Mouse (Mus musculus): ENCODE measurements around the gene Hexb. TPM values are rescaled to one million over a fixed set of nuclear protein-coding genes. Genes with fewer than 3 reads are reported as not detected.
A peak's percentile ranks its signal among the peaks of the same experiment; 100 is the strongest.

Hexb gene
- polyA plus RNA-seq, 1 experiment = 21.4 TPM

- Histone ChIP-seq H3K4me3 (ENCODE audit: insufficient read depth, poor library complexity, severe bottlenecking) (no peak overlapping the region), H3K79me2 (ENCODE audit: control insufficient read depth, insufficient read depth) (no peaks in the 10 kb centered on the region), H3K36me3 (ENCODE audit: control insufficient read depth, insufficient read depth) (no peaks in the 10 kb centered on the region), H3K79me3 (ENCODE audit: low read depth) (no peaks in the 10 kb centered on the region), H3ac (ENCODE audit: control insufficient read depth, insufficient read length, low read depth) (no peak overlapping the region), H3K27me3 (ENCODE audit: control insufficient read depth, insufficient read depth, insufficient read length) (no peaks in the 10 kb centered on the region)
- TF ChIP-seq USF1 (IDR thresholded peaks at IDR 0.05; ENCODE audit: low read depth) (no peak), MYOG (IDR thresholded peaks at IDR 0.05; ENCODE audit: control insufficient read depth, extremely low read depth, insufficient read length) (no peak), CTCF (IDR thresholded peaks at IDR 0.05; ENCODE audit: control insufficient read depth, insufficient read depth, insufficient read length) (no peak), CEBPB (IDR thresholded peaks at IDR 0.05; ENCODE audit: low read depth) (no peak), MAX (IDR thresholded peaks at IDR 0.05) (no peak), MYOD1 (IDR thresholded peaks at IDR 0.05; ENCODE audit: control insufficient read depth, insufficient read length, low read depth) (no peak), FOSL1 (IDR thresholded peaks at IDR 0.05; ENCODE audit: insufficient read depth, low read length, poor library complexity, severe bottlenecking) (no peak)
Observed at GRCm38 (mm10) chr13:97208112-97208478, 9.9 kb upstream of the Hexb start.

GRCm38 (mm10) chr13:97207472-97208111 lies 9.4 kb upstream of the Hexb start:
- no peak overlapping the region for H3K4me3 ChIP-seq (ENCODE audit: insufficient read depth, poor library complexity, severe bottlenecking)
- no peaks in the 10 kb centered on the region for H3K79me2 ChIP-seq (ENCODE audit: control insufficient read depth, insufficient read depth)
- no peak for TF ChIP-seq MAX (IDR thresholded peaks at IDR 0.05)
- TF ChIP-seq MYOD1 (IDR thresholded peaks at IDR 0.05; ENCODE audit: control insufficient read depth, insufficient read length, low read depth) = no peak
- no peak for TF ChIP-seq CEBPB (IDR thresholded peaks at IDR 0.05; ENCODE audit: low read depth)
- TF ChIP-seq FOSL1 (IDR thresholded peaks at IDR 0.05; ENCODE audit: insufficient read depth, low read length, poor library complexity, severe bottlenecking) = no peak
- TF ChIP-seq MYOG (IDR thresholded peaks at IDR 0.05; ENCODE audit: control insufficient read depth, extremely low read depth, insufficient read length) = no peak
- no peak for TF ChIP-seq CTCF (IDR thresholded peaks at IDR 0.05; ENCODE audit: control insufficient read depth, insufficient read depth, insufficient read length)
- no peak for TF ChIP-seq USF1 (IDR thresholded peaks at IDR 0.05; ENCODE audit: low read depth)

GRCm38 (mm10) chr13:97206046-97206445 lies 7.9 kb upstream of the Hexb start:
- no peak overlapping the region for H3K4me3 ChIP-seq (ENCODE audit: insufficient read depth, poor library complexity, severe bottlenecking)
- H3K36me3 ChIP-seq (ENCODE audit: control insufficient read depth, insufficient read depth) = no peaks in the 10 kb centered on the region
- TF ChIP-seq MYOD1 (IDR thresholded peaks at IDR 0.05; ENCODE audit: control insufficient read depth, insufficient read length, low read depth) (no peak), CTCF (IDR thresholded peaks at IDR 0.05; ENCODE audit: control insufficient read depth, insufficient read depth, insufficient read length) (no peak), FOSL1 (IDR thresholded peaks at IDR 0.05; ENCODE audit: insufficient read depth, low read length, poor library complexity, severe bottlenecking) (no peak), MYOG (IDR thresholded peaks at IDR 0.05; ENCODE audit: control insufficient read depth, extremely low read depth, insufficient read length) (no peak), CEBPB (IDR thresholded peaks at IDR 0.05; ENCODE audit: low read depth) (no peak), USF1 (IDR thresholded peaks at IDR 0.05; ENCODE audit: low read depth) (no peak), MAX (IDR thresholded peaks at IDR 0.05) (no peak)
- no peak overlapping the region for H3ac ChIP-seq (ENCODE audit: control insufficient read depth, insufficient read length, low read depth)
- H3K27me3 ChIP-seq (ENCODE audit: control insufficient read depth, insufficient read depth, insufficient read length) = no peaks in the 10 kb centered on the region
- no peaks in the 10 kb centered on the region for H3K79me2 ChIP-seq (ENCODE audit: control insufficient read depth, insufficient read depth)
- H3K79me3 ChIP-seq (ENCODE audit: low read depth) = no peaks in the 10 kb centered on the region

More at GRCm38 (mm10) chr13:97207472-97208111, 9.4 kb upstream of the Hexb start:
- no peaks in the 10 kb centered on the region for H3K27me3 ChIP-seq (ENCODE audit: control insufficient read depth, insufficient read depth, insufficient read length)
- no peaks in the 10 kb centered on the region for H3K36me3 ChIP-seq (ENCODE audit: control insufficient read depth, insufficient read depth)
- no peaks in the 10 kb centered on the region for H3K79me3 ChIP-seq (ENCODE audit: low read depth)
- no peak overlapping the region for H3ac ChIP-seq (ENCODE audit: control insufficient read depth, insufficient read length, low read depth)

- H3ac ChIP-seq (ENCODE audit: control insufficient read depth, insufficient read length, low read depth) = no peak overlapping the region
- peak; percentile 4 for TF ChIP-seq CTCF (IDR thresholded peaks at IDR 0.05; ENCODE audit: control insufficient read depth, insufficient read depth, insufficient read length)
- TF ChIP-seq MYOG (IDR thresholded peaks at IDR 0.05; ENCODE audit: control insufficient read depth, extremely low read depth, insufficient read length) = no peak
- no peaks in the 10 kb centered on the region for H3K79me3 ChIP-seq (ENCODE audit: low read depth)
- H3K27me3 ChIP-seq (ENCODE audit: control insufficient read depth, insufficient read depth, insufficient read length) = no peaks in the 10 kb centered on the region
- no peaks in the 10 kb centered on the region for H3K79me2 ChIP-seq (ENCODE audit: control insufficient read depth, insufficient read depth)
- no peaks in the 10 kb centered on the region for H3K36me3 ChIP-seq (ENCODE audit: control insufficient read depth, insufficient read depth)
- H3K4me3 ChIP-seq (ENCODE audit: insufficient read depth, poor library complexity, severe bottlenecking) = no peak overlapping the region
Observed at GRCm38 (mm10) chr13:97205052-97205701, 7.0 kb upstream of the Hexb start.

GRCm38 (mm10) chr13:97201896-97202295 lies 3.7 kb upstream of the Hexb start:
- TF ChIP-seq USF1 (IDR thresholded peaks at IDR 0.05; ENCODE audit: low read depth) (no peak), CEBPB (IDR thresholded peaks at IDR 0.05; ENCODE audit: low read depth) (no peak), MYOD1 (IDR thresholded peaks at IDR 0.05; ENCODE audit: control insufficient read depth, insufficient read length, low read depth) (no peak), MAX (IDR thresholded peaks at IDR 0.05) (no peak), MYOG (IDR thresholded peaks at IDR 0.05; ENCODE audit: control insufficient read depth, extremely low read depth, insufficient read length) (no peak), FOSL1 (IDR thresholded peaks at IDR 0.05; ENCODE audit: insufficient read depth, low read length, poor library complexity, severe bottlenecking) (no peak), CTCF (IDR thresholded peaks at IDR 0.05; ENCODE audit: control insufficient read depth, insufficient read depth, insufficient read length) (no peak)
- Histone ChIP-seq H3ac (ENCODE audit: control insufficient read depth, insufficient read length, low read depth) (no peak overlapping the region), H3K79me2 (ENCODE audit: control insufficient read depth, insufficient read depth) (no peaks in the 10 kb centered on the region), H3K4me3 (ENCODE audit: insufficient read depth, poor library complexity, severe bottlenecking) (no peak overlapping the region), H3K36me3 (ENCODE audit: control insufficient read depth, insufficient read depth) (no peaks in the 10 kb centered on the region), H3K27me3 (ENCODE audit: control insufficient read depth, insufficient read depth, insufficient read length) (no peaks in the 10 kb centered on the region), H3K79me3 (ENCODE audit: low read depth) (no peaks in the 10 kb centered on the region)

All from C2C12 (cell line).